Mouse (Mus musculus): ENCODE measurements around the gene Psma7. TPM values are rescaled to one million over a fixed set of nuclear protein-coding genes. Genes with fewer than 3 reads are reported as not detected.

Gene Psma7
- 418 and 423 TPM in 2 replicates for polyA plus RNA-seq (2015; fragmentation: Nextera tagmentation; extraction: Ambion mirVana)

GRCm38 (mm10) chr2:180042256-180042857, at the start of gene Psma7, which contains the start of gene Ss18l1:
Gene Psma7, minus strand, starts transcription at chr2:180042433.
Gene Ss18l1, plus strand, starts transcription at chr2:180042509.

GRCm38 (mm10) chr2:180070481-180071453, 28.5 kb upstream of the Psma7 start, which contains the start of gene Mtg2:
Gene Mtg2, plus strand, starts transcription at chr2:180070588.

GRCm38 (mm10) chr2:180024401-180025098, 17.7 kb downstream of the Psma7 start, which contains the start of gene Lsm14b:
Gene Lsm14b, plus strand, starts transcription at chr2:180024987.

Other genes with a start within 250 kb of the Psma7 start
- gene Taf4, start 65.8 kb downstream of the Psma7 start, polyA plus RNA-seq (2015; fragmentation: Nextera tagmentation; extraction: Ambion mirVana): 1.7 and 1.8 TPM in 2 replicates
- 6.0 and 6.3 TPM in 2 replicates for gene Lsm14b, start 17.4 kb downstream of the Psma7 start, polyA plus RNA-seq (2015; fragmentation: Nextera tagmentation; extraction: Ambion mirVana)
- 1.5 and 1.6 TPM in 2 replicates for gene Ss18l1, start 76 bp upstream of the Psma7 start, polyA plus RNA-seq (2015; fragmentation: Nextera tagmentation; extraction: Ambion mirVana)
- 16.4 and 17.0 TPM in 2 replicates for gene Mtg2, start 28.2 kb upstream of the Psma7 start, polyA plus RNA-seq (2015; fragmentation: Nextera tagmentation; extraction: Ambion mirVana)
- 0.23 and 0.46 TPM in 2 replicates for gene Hrh3, start 62.1 kb upstream of the Psma7 start, polyA plus RNA-seq (2015; fragmentation: Nextera tagmentation; extraction: Ambion mirVana)
- 66.3 and 70.3 TPM in 2 replicates for gene Osbpl2, start 76.9 kb upstream of the Psma7 start, polyA plus RNA-seq (2015; fragmentation: Nextera tagmentation; extraction: Ambion mirVana)
- gene Adrm1, start 129.1 kb upstream of the Psma7 start, polyA plus RNA-seq (2015; fragmentation: Nextera tagmentation; extraction: Ambion mirVana): 132 and 134 TPM in 2 replicates
- 35.1 and 36.7 TPM in 2 replicates for gene Lama5, start 183.4 kb upstream of the Psma7 start, polyA plus RNA-seq (2015; fragmentation: Nextera tagmentation; extraction: Ambion mirVana)
- gene Rps21, start 214.9 kb upstream of the Psma7 start, polyA plus RNA-seq (2015; fragmentation: Nextera tagmentation; extraction: Ambion mirVana): 470 and 483 TPM in 2 replicates
- gene Cables2, start 231.1 kb upstream of the Psma7 start, polyA plus RNA-seq (2015; fragmentation: Nextera tagmentation; extraction: Ambion mirVana): 8.0 and 8.5 TPM in 2 replicates
- gene Rbbp8nl, start 247.4 kb upstream of the Psma7 start, polyA plus RNA-seq (2015; fragmentation: Nextera tagmentation; extraction: Ambion mirVana): 1.8 and 1.9 TPM in 2 replicates